Comparison of ENCODE assay signal across 8 mouse cellular contexts in genomic region chr15:89122649-89123366, GRCm38 (mm10). TPM values are rescaled to one million over a fixed set of nuclear protein-coding genes. Genes with fewer than 3 reads are reported as not detected.
DNase-seq lines count a peak whose midpoint lies in the region; ATAC-seq and TF ChIP-seq lines count a peak whose summit lies in the region.

Tubgcp6 (minus strand) TSS chr15:89123112.

- peaks cover 9 to 39% of the 10 kb centered on the region in 2 experiments for H3K4me1 ChIP-seq in CH12.LX (ENCODE audit: control insufficient read depth in 1 of 2, insufficient read depth in 2 of 2)
- peaks cover 47% of the 10 kb centered on the region for H3K4me1 ChIP-seq in forebrain, embryonic 12.5 days
- peaks cover 32% of the 10 kb centered on the region for H3K4me1 ChIP-seq in heart, postnatal 0 days (ENCODE audit: control insufficient read depth, insufficient read depth)
- H3K4me1 ChIP-seq in liver, embryonic 16.5 days (ENCODE audit: control insufficient read depth, low read depth, low read length): peaks cover 36% of the 10 kb centered on the region
- peaks cover 54% of the 10 kb centered on the region for H3K4me1 ChIP-seq in neural tube, embryonic 13.5 days (replicated peaks)
- H3K4me1 ChIP-seq in testis, adult 2 months (ENCODE audit: control insufficient read depth, insufficient read depth, low read length): peaks cover 12% of the 10 kb centered on the region

- in situ Hi-C loops in CH12.LX (cut with MboI; ENCODE audit: low pct_ligation_motif_present, low pct_unique_long_range_greater_than_20kb, low sequenced_read_pairs): loop anchor here (25.0 kb wide), 1 partner anchor 239 kb away; the partner anchor contains the start of genes Lmf2, Ncaph2 and Sco2

- H3K9me3 ChIP-seq in CH12.LX (replicated peaks; ENCODE audit: low read length): no peaks in the 10 kb centered on the region
- no peaks in the 10 kb centered on the region for H3K9me3 ChIP-seq in forebrain, embryonic 12.5 days
- no peaks in the 10 kb centered on the region for H3K9me3 ChIP-seq in heart, postnatal 0 days (replicated peaks; ENCODE audit: control insufficient read depth, low read length)
- no peaks in the 10 kb centered on the region for H3K9me3 ChIP-seq in liver, embryonic 16.5 days (replicated peaks; ENCODE audit: control insufficient read depth, low read length)
- no peaks in the 10 kb centered on the region for H3K9me3 ChIP-seq in neural tube, embryonic 13.5 days

- no peak for TF ChIP-seq CTCF in CH12.LX (conservative IDR thresholded peaks at IDR 0.05 in 1 of 2, IDR thresholded peaks at IDR 0.05 in 1 of 2; ENCODE audit: low read depth in 2 of 2, low read length in 2 of 2)
- TF ChIP-seq CTCF in heart, postnatal 0 days (IDR thresholded peaks at IDR 0.05; ENCODE audit: low read depth): no peak
- no peak for TF ChIP-seq CTCF in testis, adult 2 months (IDR thresholded peaks at IDR 0.05; ENCODE audit: control insufficient read depth, insufficient read depth, insufficient replicate concordance, low read depth, low read length)

- dilution Hi-C loops in CH12.LX (cut with MboI; ENCODE audit: extremely low pct_ligation_motif_present, extremely low pct_unique_long_range_greater_than_20kb, low sequenced_read_pairs): no loop called here

- peak; percentile 94 for DNase-seq in CH12.LX (ENCODE audit: extremely low read depth)
- DNase-seq in c-Kit-positive CD71-positive TER-119-negative erythroid progenitor cells, embryonic 14.5 days (ENCODE audit: low read depth): peak; percentile 97
- DNase-seq in heart, postnatal 0 days (ENCODE audit: low spot score): peak; percentile 90
- DNase-seq in kidney, postnatal 4 days: peak; percentile 98

- peak; percentile 91 for TF ChIP-seq POLR2A in CH12.LX (IDR thresholded peaks at IDR 0.05; ENCODE audit: low read depth, low read length)
- peak; percentile 76 for TF ChIP-seq POLR2A in testis, adult 2 months (IDR thresholded peaks at IDR 0.05; ENCODE audit: control insufficient read depth, low read depth, low read length)

- no peak for TF ChIP-seq EP300 in CH12.LX (IDR thresholded peaks at IDR 0.05; ENCODE audit: low read length)
- TF ChIP-seq EP300 in heart, postnatal 0 days (IDR thresholded peaks at IDR 0.05; ENCODE audit: low read depth): no peak

- WGBS in forebrain, embryonic 12.5 days: under 1% methylated on average over 47 of the region's 47 CpGs
- WGBS in heart, postnatal 0 days: under 1% methylated on average over 47 of the region's 47 CpGs
- WGBS in liver, embryonic 16.5 days (ENCODE audit: insufficient replicate concordance): under 1% methylated on average over 47 of the region's 47 CpGs
- WGBS in neural tube, embryonic 13.5 days: under 1% methylated on average over 47 of the region's 47 CpGs

- peak; percentile 87 for ATAC-seq in forebrain, embryonic 12.5 days (ENCODE audit: low FRiP score)
- ATAC-seq in heart, postnatal 0 days (ENCODE audit: insufficient read depth, low read depth): peak; percentile 88
- ATAC-seq in liver, embryonic 16.5 days (ENCODE audit: low read depth): peak; percentile 91
- ATAC-seq in neural tube, embryonic 13.5 days (ENCODE audit: low read depth): peak; percentile 78

- H3K9ac ChIP-seq in CH12.LX (ENCODE audit: insufficient read depth, low read depth): peak within 1 kb of the TSS; percentile 62
- peak within 1 kb of the TSS; percentile 82 for H3K9ac ChIP-seq in forebrain, embryonic 12.5 days
- H3K9ac ChIP-seq in heart, postnatal 0 days (replicated peaks; ENCODE audit: low read depth, low read length): peak within 1 kb of the TSS; percentile 79
- peak within 1 kb of the TSS; percentile 85 for H3K9ac ChIP-seq in liver, embryonic 16.5 days (ENCODE audit: low read depth, low read length)
- peak within 1 kb of the TSS; percentile 86 for H3K9ac ChIP-seq in neural tube, embryonic 13.5 days

- H3K4me2 ChIP-seq in CH12.LX (ENCODE audit: insufficient read depth, low read depth, poor library complexity, severe bottlenecking): peak within 1 kb of the TSS; percentile 78
- peak within 1 kb of the TSS; percentile 96 for H3K4me2 ChIP-seq in forebrain, embryonic 12.5 days
- H3K4me2 ChIP-seq in heart, postnatal 0 days (ENCODE audit: low read depth, low read length): peak within 1 kb of the TSS; percentile 96
- peak within 1 kb of the TSS; percentile 90 for H3K4me2 ChIP-seq in liver, embryonic 16.5 days (ENCODE audit: low read depth, low read length)
- peak within 1 kb of the TSS; percentile 99 for H3K4me2 ChIP-seq in neural tube, embryonic 13.5 days

- H3K4me3 ChIP-seq in CH12.LX (replicated peaks in 1 of 3; ENCODE audit: low read depth in 2 of 3, low read length in 2 of 3, poor library complexity in 1 of 3): peak within 1 kb of the TSS; percentile 78 to 99 (median 86)
- peak within 1 kb of the TSS; percentile 86 for H3K4me3 ChIP-seq in forebrain, embryonic 12.5 days (replicated peaks)
- H3K4me3 ChIP-seq in heart, postnatal 0 days (ENCODE audit: low read depth, low read length): peak within 1 kb of the TSS; percentile 75
- H3K4me3 ChIP-seq in liver, embryonic 16.5 days (ENCODE audit: low read depth, low read length): peak within 1 kb of the TSS; percentile 91
- peak within 1 kb of the TSS; percentile 73 for H3K4me3 ChIP-seq in neural tube, embryonic 13.5 days
- peak within 1 kb of the TSS; percentile 85 for H3K4me3 ChIP-seq in testis, adult 2 months (ENCODE audit: control insufficient read depth, low read depth, low read length)

- peaks cover 15 to 64% of the 10 kb centered on the region in 2 experiments for H3K36me3 ChIP-seq in CH12.LX (replicated peaks in 1 of 2; ENCODE audit: control insufficient read depth in 1 of 2, insufficient read depth in 1 of 2, low read length in 1 of 2)
- H3K36me3 ChIP-seq in forebrain, embryonic 12.5 days (replicated peaks): peaks cover 33% of the 10 kb centered on the region
- H3K36me3 ChIP-seq in heart, postnatal 0 days (replicated peaks; ENCODE audit: control insufficient read depth, insufficient read depth, low read length): peaks cover 10% of the 10 kb centered on the region
- no peaks in the 10 kb centered on the region for H3K36me3 ChIP-seq in liver, embryonic 16.5 days (ENCODE audit: control insufficient read depth, insufficient read depth)
- H3K36me3 ChIP-seq in neural tube, embryonic 13.5 days: peaks cover 10% of the 10 kb centered on the region
- H3K36me3 ChIP-seq in testis, adult 2 months (ENCODE audit: control insufficient read depth, insufficient read depth, low read length): no peaks in the 10 kb centered on the region; the same call in 1 of the 2 replicates

- no peak within 1 kb of the TSS for H3K27ac ChIP-seq in CH12.LX (ENCODE audit: insufficient read depth, low read depth)
- peak within 1 kb of the TSS; percentile 84 for H3K27ac ChIP-seq in forebrain, embryonic 12.5 days
- H3K27ac ChIP-seq in heart, postnatal 0 days (ENCODE audit: low read depth): peak within 1 kb of the TSS; percentile 60
- peak within 1 kb of the TSS; percentile 75 for H3K27ac ChIP-seq in liver, embryonic 16.5 days (ENCODE audit: low read length)
- peak within 1 kb of the TSS; percentile 92 for H3K27ac ChIP-seq in neural tube, embryonic 13.5 days (replicated peaks)
- H3K27ac ChIP-seq in testis, adult 2 months (ENCODE audit: control insufficient read depth, insufficient read depth, low read depth, low read length): peak within 1 kb of the TSS; percentile 72

- H3K79me2 ChIP-seq in CH12.LX (replicated peaks; ENCODE audit: control insufficient read depth, extremely low read depth, insufficient read depth, poor library complexity, severe bottlenecking): peaks cover 18% of the 10 kb centered on the region

- H3K27me3 ChIP-seq in CH12.LX (replicated peaks): no peaks in the 10 kb centered on the region
- no peaks in the 10 kb centered on the region for H3K27me3 ChIP-seq in forebrain, embryonic 12.5 days
- H3K27me3 ChIP-seq in heart, postnatal 0 days (ENCODE audit: control insufficient read depth, insufficient read depth, low read length): no peaks in the 10 kb centered on the region
- no peaks in the 10 kb centered on the region for H3K27me3 ChIP-seq in liver, embryonic 16.5 days (ENCODE audit: control insufficient read depth, insufficient read depth, low read depth, low read length)
- H3K27me3 ChIP-seq in neural tube, embryonic 13.5 days: no peaks in the 10 kb centered on the region
- no peaks in the 10 kb centered on the region for H3K27me3 ChIP-seq in testis, adult 2 months (ENCODE audit: control insufficient read depth, insufficient read depth, low read length)

- no peak; the same call in 1 of the 2 replicates for TF ChIP-seq RAD21 in CH12.LX (IDR thresholded peaks at IDR 0.05; ENCODE audit: low read depth, low read length)

TF ChIP-seq in CH12.LX, 34 proteins besides CTCF, POLR2A, EP300 and RAD21 (continues in another document):
- TF ChIP-seq SIN3A (IDR thresholded peaks at IDR 0.05; ENCODE audit: low read length): peak; percentile 99
- peak; percentile 87 for TF ChIP-seq IRF4 (IDR thresholded peaks at IDR 0.05; ENCODE audit: low read depth, low read length)
- TF ChIP-seq MXI1 (IDR thresholded peaks at IDR 0.05; ENCODE audit: low read depth, low read length): peak; percentile 92
- TF ChIP-seq KAT2A (IDR thresholded peaks at IDR 0.05; ENCODE audit: insufficient replicate concordance, low read length): peak; percentile 92
- peak; percentile 84 for TF ChIP-seq TCF12 (IDR thresholded peaks at IDR 0.05; ENCODE audit: low read depth, low read length)
- TF ChIP-seq MAFK (IDR thresholded peaks at IDR 0.05; ENCODE audit: insufficient replicate concordance, low read length): no peak
- no peak for TF ChIP-seq USF1 (IDR thresholded peaks at IDR 0.05; ENCODE audit: low read depth, low read length)
- no peak; the same call in 1 of the 2 replicates for TF ChIP-seq SMC3 (IDR thresholded peaks at IDR 0.05; ENCODE audit: low read depth, low read length)
- peak; percentile 78 for TF ChIP-seq TBP (conservative IDR thresholded peaks at IDR 0.05; ENCODE audit: low read depth, low read length)
- TF ChIP-seq CHD2 (IDR thresholded peaks at IDR 0.05; ENCODE audit: low read length): peak; percentile 55; the same call in 1 of the 2 replicates
- TF ChIP-seq NELFE (IDR thresholded peaks at IDR 0.05; ENCODE audit: low read depth, low read length): peak; percentile 74
- TF ChIP-seq PAX5 (IDR thresholded peaks at IDR 0.05; ENCODE audit: low read length): no peak
- TF ChIP-seq JUN (IDR thresholded peaks at IDR 0.05; ENCODE audit: insufficient read depth, low read depth, low read length): no peak

RNA-seq across cellular contexts. Expression of gene Tubgcp6, which starts in this region (rescaled TPM):
- total RNA-seq in CH12.LX (2012; rRNA removed) (16.7 and 17.0 TPM in 2 replicates), CH12.LX (2014; rRNA removed) (11.3 and 13.3 TPM in 2 replicates)
- polyA plus RNA-seq in CH12.LX (2012; ENCODE audit: insufficient read length, low read depth): 10.6 and 12.7 TPM in 2 replicates
- 27.4 and 27.7 TPM in 2 replicates for polyA plus RNA-seq in forebrain, embryonic 12.5 days (2016; fragmentation: Nextera tagmentation; extraction: Ambion mirVana)
- total RNA-seq in heart, postnatal 0 days (2014; rRNA removed; ENCODE audit: low replicate concordance): 17.2 and 26.9 TPM in 2 replicates
- polyA plus RNA-seq in heart, postnatal 0 days (2015; fragmentation: Nextera tagmentation; extraction: Ambion mirVana): 4.4 and 5.1 TPM in 2 replicates
- polyA plus RNA-seq in liver, embryonic 16.5 days (2015; fragmentation: Nextera tagmentation; extraction: Ambion mirVana): 5.8 and 6.3 TPM in 2 replicates
- 15.8 and 16.7 TPM in 2 replicates for polyA plus RNA-seq in neural tube, embryonic 13.5 days (2015; fragmentation: Nextera tagmentation; extraction: Ambion mirVana)
- 9.9 and 10.5 TPM in 2 replicates for polyA plus RNA-seq in testis, adult 2 months (2012; rRNA removed)
